Mouse (Mus musculus) liver, adult 2 months (tissue): ENCODE measurements around the gene Fut11.

ENCODE experiments used
- CTCF ChIP-seq: fragments of 200-500 bp; IDR thresholded peaks from 2 replicates; pipeline ENCODE4 v1.5.1; 2011; ENCODE audit warnings: low read depth, low read length, control low read depth
- POLR2A ChIP-seq: fragments of 200-500 bp; IDR thresholded peaks from 2 replicates; pipeline ENCODE4 v1.6.1; 2011; ENCODE audit warnings: low read length, control low read depth; ENCODE audit not compliant: insufficient read depth; ENCODE audit errors: extremely low read depth

DNA sequence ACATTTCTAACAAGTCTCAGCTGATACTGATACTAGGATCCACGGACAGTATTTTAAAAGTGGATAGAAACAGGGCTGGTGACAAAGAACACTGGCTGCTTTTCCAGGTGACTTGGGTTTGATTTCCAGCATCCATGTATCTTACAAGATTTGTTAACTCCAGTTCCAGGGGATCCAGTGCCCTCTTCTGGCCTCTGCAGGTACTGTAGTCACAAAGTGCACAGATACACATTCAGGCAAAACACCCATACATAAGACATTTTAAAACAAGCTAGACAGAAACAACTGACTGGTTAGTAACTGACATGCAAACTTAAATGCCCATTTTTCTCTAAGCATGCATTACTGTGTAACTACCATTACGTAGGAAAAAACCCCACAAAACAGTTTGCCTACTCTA is 21.8 kb upstream of the Fut11 start:
- TF ChIP-seq CTCF (peak; percentile 47), POLR2A (no peak)
